Mouse (Mus musculus) neutrophil, adult 5-6 weeks (primary cell): ENCODE results near the gene Kcnj8. TPM values are rescaled to one million over a fixed set of nuclear protein-coding genes. Genes with fewer than 3 reads are reported as not detected.
"Not testable (repeated sequence)": the region's sequence is repeated elsewhere in the genome, so short reads cannot be mapped to it uniquely, and the experiment has no call there.

ENCODE experiments used
- ATAC-seq: fragments of 151-379, 151-347 bp; 2 replicates; pipeline ENCODE4 v1.8.0; 2017; ENCODE audit warnings: mild to moderate bottlenecking, moderate TSS enrichment; ENCODE audit not compliant: insufficient number of reproducible peaks, poor library complexity, low FRiP score, severe bottlenecking; ENCODE audit errors: extremely low read depth
- total RNA-seq: library from RNA; stranded (forward); fragments of 200-1000 nt; gene quantifications from 2 replicates; pipeline ENCODE4 v1.2.3, GENCODE M21; 2017

The Kcnj8 gene
- total RNA-seq, 1 experiment from 2014 or later, result 0.70 TPM

DNA sequence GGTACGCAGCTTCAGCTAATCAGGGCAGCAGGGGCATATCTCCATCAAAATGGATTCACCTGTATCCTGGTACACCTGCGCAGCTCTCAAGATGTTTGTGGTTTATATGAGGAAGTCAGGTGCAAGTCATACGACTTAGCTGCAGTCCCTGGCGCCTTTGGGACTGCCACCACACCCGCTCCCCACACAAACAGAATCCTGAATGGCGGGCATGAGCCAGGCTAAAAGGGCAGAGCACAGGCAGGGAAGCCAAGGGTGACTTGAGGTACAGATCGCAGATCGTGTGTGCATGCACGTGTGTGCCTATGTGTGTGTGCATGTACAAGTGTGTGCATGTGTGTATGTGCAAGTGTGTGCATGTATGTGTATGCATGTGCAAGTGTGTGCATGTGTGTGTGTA, 56.0 kb downstream of the Kcnj8 start:
- not testable (repeated sequence) for ATAC-seq

DNA sequence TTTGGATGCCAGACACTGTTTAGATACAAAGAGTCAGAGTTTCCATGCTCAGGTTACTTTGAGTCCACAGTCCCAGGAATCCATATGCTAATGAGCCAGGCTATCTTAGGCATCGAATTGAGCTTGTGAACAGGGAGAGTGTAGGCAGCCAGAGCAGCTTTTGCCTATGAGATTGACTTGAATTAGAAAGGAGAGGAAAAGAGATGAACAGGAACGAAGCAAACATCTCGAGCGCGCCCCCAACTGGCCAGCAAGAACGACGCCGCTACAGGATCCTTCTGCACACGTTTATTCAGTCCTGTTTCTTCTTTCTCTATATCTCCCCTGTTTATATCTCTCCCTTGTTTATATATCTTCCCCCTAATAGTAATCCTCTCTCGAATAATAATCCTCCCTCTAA, 56.5 kb downstream of the Kcnj8 start:
- no peak for ATAC-seq

Other genes with a start within 250 kb of the Kcnj8 start
- not detected in 2 replicates for gene Slco1a5, start 248.6 kb downstream of the Kcnj8 start, total RNA-seq
- 30.3 and 32.1 TPM in 2 replicates for gene Pyroxd1, start 226.0 kb downstream of the Kcnj8 start, total RNA-seq
- gene Recql, start 184.5 kb downstream of the Kcnj8 start, total RNA-seq, result 38.8 and 48.3 TPM in 2 replicates
- gene Golt1b, start 184.4 kb downstream of the Kcnj8 start, total RNA-seq, result 14.9 and 16.3 TPM in 2 replicates
- 3.1 TPM in 1 of 2 replicates, not detected in the other for gene Spx, start 158.2 kb downstream of the Kcnj8 start, total RNA-seq
- gene Gys2, start 98.5 kb downstream of the Kcnj8 start, total RNA-seq, result not detected in 2 replicates
- 1.6 and 3.8 TPM in 2 replicates for gene Ldhb, start 63.7 kb downstream of the Kcnj8 start, total RNA-seq
- gene Abcc9, start 130.7 kb upstream of the Kcnj8 start, total RNA-seq, result not detected in 2 replicates
- 38.9 and 42.4 TPM in 2 replicates for gene Cmas, start 185.1 kb upstream of the Kcnj8 start, total RNA-seq
- gene Sult6b2, start 232.9 kb upstream of the Kcnj8 start, total RNA-seq, result not detected in 2 replicates